Mouse (Mus musculus): ENCODE data around the gene Srpr. TPM values are rescaled to one million over a fixed set of nuclear protein-coding genes. Genes with fewer than 3 reads are reported as not detected.
A peak's percentile ranks its signal among the peaks of the same experiment; 100 is the strongest.

Srpr gene
- total RNA-seq, 2 experiments from 2014 or later = 65.3 to 68.5 TPM

GRCm38 (mm10) chr9:35186430-35186829, 13.5 kb upstream of the Srpr start:
- intact Hi-C loops (cut with DNase I) = no loop called here
- no peak for DNase-seq (ENCODE audit: low spot score in 2 of 2)

- intact Hi-C loops (cut with DNase I) = no loop called here
- no peak for DNase-seq (ENCODE audit: low spot score in 2 of 2)
Observed at GRCm38 (mm10) chr9:35187351-35187903, 12.5 kb upstream of the Srpr start.

- DNase-seq (ENCODE audit: low spot score in 2 of 2) = peak; percentile 24 to 44
- intact Hi-C loops (cut with DNase I) = no loop called here
Observed at GRCm38 (mm10) chr9:35188700-35189099, 11.3 kb upstream of the Srpr start.

- no peak for DNase-seq (ENCODE audit: low spot score in 2 of 2)
- intact Hi-C loops (cut with DNase I) = no loop called here
Observed at GRCm38 (mm10) chr9:35192983-35193542, 6.9 kb upstream of the Srpr start.

- no peak for DNase-seq (ENCODE audit: low spot score in 2 of 2)
- intact Hi-C loops (cut with DNase I) = no loop called here
Observed at GRCm38 (mm10) chr9:35194048-35194447, 5.9 kb upstream of the Srpr start.

GRCm38 (mm10) chr9:35197625-35198024, 2.4 kb upstream of the Srpr start:
- intact Hi-C loops (cut with DNase I) = no loop called here
- DNase-seq (ENCODE audit: low spot score in 2 of 2) = no peak

GRCm38 (mm10) chr9:35198351-35198750, 1.6 kb upstream of the Srpr start:
- DNase-seq (ENCODE audit: low spot score in 2 of 2) = no peak
- intact Hi-C loops (cut with DNase I) = no loop called here

- intact Hi-C loops (cut with DNase I) = no loop called here
- no peak for DNase-seq (ENCODE audit: low spot score in 2 of 2)
Observed at GRCm38 (mm10) chr9:35198945-35199771, 817 bp upstream of the Srpr start.

- intact Hi-C loops (cut with DNase I) = no loop called here
- DNase-seq (ENCODE audit: low spot score in 2 of 2) = peak in 1 of 2 experiments; percentile 37
Observed at GRCm38 (mm10) chr9:35200529-35201060, 620 bp downstream of the Srpr start.

GRCm38 (mm10) chr9:35203536-35203935, 3.6 kb downstream of the Srpr start:
- intact Hi-C loops (cut with DNase I) = no loop called here

GRCm38 (mm10) chr9:35204421-35204820, 4.4 kb downstream of the Srpr start:
- no peak for DNase-seq (ENCODE audit: low spot score in 2 of 2)
- intact Hi-C loops (cut with DNase I) = no loop called here

More at GRCm38 (mm10) chr9:35203536-35203935, 3.6 kb downstream of the Srpr start:
- DNase-seq (ENCODE audit: low spot score in 2 of 2) = no peak

- intact Hi-C loops (cut with DNase I) = loop anchor here (5.0 kb wide), 1 partner anchor 56 kb away; the partner anchor contains the start of genes Fam118b and Rpusd4
- DNase-seq (ENCODE audit: low spot score in 2 of 2) = peak; percentile 99 to 100
Observed at GRCm38 (mm10) chr9:35210542-35211474, 10.8 kb downstream of the Srpr start, which contains the start of gene Foxred1. Gene Foxred1, minus strand, starts transcription at chr9:35211055.

GRCm38 (mm10) chr9:35211573-35212511, 11.9 kb downstream of the Srpr start:
- intact Hi-C loops (cut with DNase I) = loop anchor here (5.0 kb wide), 1 partner anchor 55 kb away; the partner anchor contains the start of genes Fam118b and Rpusd4
- no peak for DNase-seq (ENCODE audit: low spot score in 2 of 2)

GRCm38 (mm10) chr9:35217963-35218362, 18.0 kb downstream of the Srpr start:
- DNase-seq (ENCODE audit: low spot score in 2 of 2) = no peak
- intact Hi-C loops (cut with DNase I) = no loop called here

- intact Hi-C loops (cut with DNase I) = no loop called here
- DNase-seq (ENCODE audit: low spot score in 2 of 2) = no peak
Observed at GRCm38 (mm10) chr9:35223466-35223865, 23.5 kb downstream of the Srpr start.

GRCm38 (mm10) chr9:35228671-35229070, 28.7 kb downstream of the Srpr start:
- intact Hi-C loops (cut with DNase I) = no loop called here
- no peak for DNase-seq (ENCODE audit: low spot score in 2 of 2)

- intact Hi-C loops (cut with DNase I) = no loop called here
- no peak for DNase-seq (ENCODE audit: low spot score in 2 of 2)
Observed at GRCm38 (mm10) chr9:35235996-35236395, 36.0 kb downstream of the Srpr start.

- DNase-seq (ENCODE audit: low spot score in 2 of 2) = no peak
- intact Hi-C loops (cut with DNase I) = no loop called here
Observed at GRCm38 (mm10) chr9:35238371-35238770, 38.4 kb downstream of the Srpr start.

All from left cerebral cortex, postnatal 25 days (tissue).